In the genomic region with DNA sequence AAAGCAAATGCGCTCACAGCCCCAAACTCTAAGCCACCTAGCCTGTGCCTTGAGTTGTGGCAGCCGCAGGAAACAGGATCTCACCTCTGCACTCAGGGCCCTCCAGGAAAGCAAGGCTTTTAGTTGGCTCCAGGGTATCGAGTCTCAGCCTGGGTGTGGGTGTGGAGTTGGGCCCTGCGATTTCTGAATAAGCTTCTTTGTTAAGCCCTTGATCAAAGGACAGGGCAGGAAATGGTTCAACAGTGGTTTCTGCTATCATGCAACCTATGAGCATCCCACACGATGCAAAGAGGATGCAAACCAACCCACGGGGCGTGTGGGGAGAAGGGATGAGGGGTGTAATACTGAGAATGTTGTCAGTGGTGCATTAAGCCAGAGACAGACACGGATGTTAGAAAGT, we compare ENCODE assay signal across 24 mouse cellular contexts. TPM values are rescaled to one million over a fixed set of nuclear protein-coding genes. Genes with fewer than 3 reads are reported as not detected.
DNase-seq lines count a peak whose midpoint lies in the region; ATAC-seq lines count a peak whose summit lies in the region.
"Had no signal": no experiment of that assay in that cellular context is flagged by ENCODE, and none has a peak within 500 bp of the region (broad histone marks: within the 10 kb centered on the region; RNA-seq: fewer than 3 reads in every experiment).

No protein-coding gene starts in this region.

- H3K36me3 ChIP-seq in hindbrain, embryonic 10.5 days: peaks cover 31% of the 10 kb centered on the region
- 0 out of 2 replicates have a peak, but pooled peaks cover 3% of the 10 kb centered on the region for H3K36me3 ChIP-seq in hindbrain, embryonic 16.5 days (ENCODE audit: control insufficient read depth, insufficient read depth, low read length)
- H3K36me3 ChIP-seq in embryonic facial prominence, embryonic 10.5 days (replicated peaks): peaks cover 32% of the 10 kb centered on the region
- peaks cover 23% of the 10 kb centered on the region for H3K36me3 ChIP-seq in forebrain, embryonic 12.5 days (replicated peaks)
- H3K36me3 ChIP-seq: midbrain, embryonic 15.5 days had no signal

- H3K4me2 ChIP-seq in hindbrain, embryonic 16.5 days (ENCODE audit: low read length): no peak overlapping the region
- H3K4me2 ChIP-seq in forebrain, embryonic 12.5 days: no peak overlapping the region
- H3K4me2 ChIP-seq: midbrain, embryonic 15.5 days; neural tube, embryonic 15.5 days had no signal

- intact Hi-C loops in heart, postnatal 10 days (cut with DNase I): no loop called here

- no peak overlapping the region for H3K4me3 ChIP-seq in hindbrain, embryonic 10.5 days
- H3K4me3 ChIP-seq in hindbrain, embryonic 16.5 days (ENCODE audit: low read length): no peak overlapping the region
- H3K4me3 ChIP-seq in embryonic facial prominence, embryonic 10.5 days: no peak overlapping the region
- no peak overlapping the region for H3K4me3 ChIP-seq in forebrain, embryonic 12.5 days (replicated peaks)
- H3K4me3 ChIP-seq: layer of hippocampus, adult 2 months; midbrain, embryonic 15.5 days; myocyte; neural tube, embryonic 15.5 days had no signal

- no peak overlapping the region for H3K9ac ChIP-seq in hindbrain, embryonic 16.5 days (ENCODE audit: low read depth, low read length)
- H3K9ac ChIP-seq in forebrain, embryonic 12.5 days: no peak overlapping the region
- H3K9ac ChIP-seq: liver, postnatal 0 days; midbrain, embryonic 15.5 days; neural tube, embryonic 15.5 days had no signal

- peaks cover 17% of the 10 kb centered on the region for H3K4me1 ChIP-seq in hindbrain, embryonic 10.5 days (replicated peaks)
- H3K4me1 ChIP-seq in hindbrain, embryonic 16.5 days (ENCODE audit: control insufficient read depth, insufficient read depth, low read depth, low read length): no peaks in the 10 kb centered on the region
- H3K4me1 ChIP-seq in embryonic facial prominence, embryonic 10.5 days: peaks cover 16% of the 10 kb centered on the region
- no peaks in the 10 kb centered on the region for H3K4me1 ChIP-seq in forebrain, embryonic 12.5 days
- H3K4me1 ChIP-seq: midbrain, embryonic 15.5 days; neural tube, embryonic 15.5 days had no signal

- H3K27ac ChIP-seq in hindbrain, embryonic 10.5 days: 0 out of 2 replicates have a peak overlapping the region, but pooled peaks have one; percentile 29
- H3K27ac ChIP-seq in hindbrain, embryonic 16.5 days (ENCODE audit: low read depth, low read length): no peak overlapping the region
- H3K27ac ChIP-seq in embryonic facial prominence, embryonic 10.5 days (replicated peaks): 0 out of 2 replicates have a peak overlapping the region, but pooled peaks have one; percentile 11
- no peak overlapping the region for H3K27ac ChIP-seq in forebrain, embryonic 12.5 days
- H3K27ac ChIP-seq: hindbrain, postnatal 0 days; layer of hippocampus, adult 2 months; midbrain, embryonic 15.5 days; neural tube, embryonic 15.5 days had no signal

- 66% methylated on average over 8 of the region's 8 CpGs for WGBS in hindbrain, embryonic 10.5 days
- WGBS in hindbrain, embryonic 16.5 days: 81% methylated on average over 8 of the region's 8 CpGs
- WGBS in embryonic facial prominence, embryonic 10.5 days: 51% methylated on average over 8 of the region's 8 CpGs
- WGBS in forebrain, embryonic 12.5 days: 76% methylated on average over 8 of the region's 8 CpGs

- peaks cover 5% of the 10 kb centered on the region for H3K27me3 ChIP-seq in hindbrain, embryonic 10.5 days (ENCODE audit: insufficient read depth, poor library complexity, severe bottlenecking)
- H3K27me3 ChIP-seq in hindbrain, embryonic 16.5 days (replicated peaks; ENCODE audit: control insufficient read depth, insufficient read depth, low read length): no peaks in the 10 kb centered on the region; the same call in 1 of the 2 replicates
- peaks cover 10% of the 10 kb centered on the region for H3K27me3 ChIP-seq in embryonic facial prominence, embryonic 10.5 days (replicated peaks; ENCODE audit: low read depth, poor library complexity, severe bottlenecking)
- peaks cover 6% of the 10 kb centered on the region for H3K27me3 ChIP-seq in forebrain, embryonic 12.5 days

- ATAC-seq in hindbrain, embryonic 16.5 days: no peak
- ATAC-seq in CD4-positive, CD25-positive, alpha-beta regulatory T cell, adult 4 months: peak; percentile 88
- ATAC-seq in forebrain, embryonic 12.5 days (ENCODE audit: low FRiP score): no peak
- ATAC-seq: hindbrain, postnatal 0 days; liver, postnatal 0 days; midbrain, embryonic 15.5 days had no signal

- no peak for DNase-seq in hindbrain, embryonic 10.5 days (ENCODE audit: low spot score)
- DNase-seq in embryonic facial prominence, embryonic 10.5 days (ENCODE audit: low spot score): no peak
- DNase-seq in thymus, postnatal 0 days (ENCODE audit: low spot score): peak; percentile 37
- no peak for DNase-seq in B cell, adult 2 months
- no peak for DNase-seq in heart, postnatal 10 days
- DNase-seq: adrenal gland, postnatal 14 days; cerebellum, adult 11 months; cerebellum, postnatal 25 days; embryo, embryonic 11 days; gastrocnemius, postnatal 36 days; kidney, adult 18-20 months; kidney, postnatal 10 days; liver, postnatal 0 days; spleen, adult 18-20 months had no signal

- no peaks in the 10 kb centered on the region for H3K9me3 ChIP-seq in hindbrain, embryonic 10.5 days
- H3K9me3 ChIP-seq in hindbrain, embryonic 16.5 days (ENCODE audit: control insufficient read depth, low read length): no peaks in the 10 kb centered on the region
- H3K9me3 ChIP-seq in embryonic facial prominence, embryonic 10.5 days: no peaks in the 10 kb centered on the region
- H3K9me3 ChIP-seq in forebrain, embryonic 12.5 days: no peaks in the 10 kb centered on the region
- H3K9me3 ChIP-seq: midbrain, embryonic 15.5 days; neural tube, embryonic 15.5 days had no signal

RNA-seq across cellular contexts. Expression of a gene that starts 33.8 kb away (rescaled TPM):
- 3.5 and 3.8 TPM in 2 replicates for polyA plus RNA-seq in hindbrain, embryonic 10.5 days (2016; fragmentation: Nextera tagmentation; extraction: Ambion mirVana)
- polyA plus RNA-seq in hindbrain, embryonic 16.5 days (2015; fragmentation: Nextera tagmentation; extraction: Ambion mirVana): 34.4 and 37.4 TPM in 2 replicates
- not detected for polyA plus RNA-seq in CD4-positive, CD25-positive, alpha-beta regulatory T cell, adult 4 months (2017; shearing (Covaris generic))
- 5.0 and 5.7 TPM in 2 replicates for polyA plus RNA-seq in embryonic facial prominence, embryonic 10.5 days (2016; fragmentation: Nextera tagmentation; extraction: Ambion mirVana)
- 7.9 and 8.1 TPM in 2 replicates for polyA plus RNA-seq in thymus, postnatal 0 days (2015; fragmentation: Nextera tagmentation; extraction: Ambion mirVana)
- polyA plus RNA-seq in forebrain, embryonic 12.5 days (2016; fragmentation: Nextera tagmentation; extraction: Ambion mirVana): 4.2 and 4.3 TPM in 2 replicates
- 10 to 100 TPM; 76.2 to 85.4 TPM for total RNA-seq in heart, postnatal 10 days (2021)
- total RNA-seq: megakaryocyte-erythroid progenitor cell, adult 5-6 weeks had no signal

RNA-seq across cellular contexts. Expression of a gene that starts 34.6 kb away (rescaled TPM):
- polyA plus RNA-seq in hindbrain, embryonic 10.5 days (2016; fragmentation: Nextera tagmentation; extraction: Ambion mirVana): 0.47 and 1.2 TPM in 2 replicates
- polyA plus RNA-seq in hindbrain, embryonic 16.5 days (2015; fragmentation: Nextera tagmentation; extraction: Ambion mirVana): 3.1 and 4.2 TPM in 2 replicates
- not detected for polyA plus RNA-seq in CD4-positive, CD25-positive, alpha-beta regulatory T cell, adult 4 months (2017; shearing (Covaris generic))
- 0.76 and 1.2 TPM in 2 replicates for polyA plus RNA-seq in embryonic facial prominence, embryonic 10.5 days (2016; fragmentation: Nextera tagmentation; extraction: Ambion mirVana)
- 0.27 and 0.57 TPM in 2 replicates for polyA plus RNA-seq in thymus, postnatal 0 days (2015; fragmentation: Nextera tagmentation; extraction: Ambion mirVana)
- polyA plus RNA-seq in forebrain, embryonic 12.5 days (2016; fragmentation: Nextera tagmentation; extraction: Ambion mirVana): 0.76 and 1.3 TPM in 2 replicates
- total RNA-seq in heart, postnatal 10 days (2021): 1 to 10 TPM; 1.4 to 1.7 TPM
- total RNA-seq: liver, adult 2 months had no signal
- polyA plus RNA-seq: liver, adult 2 months had no signal

Comparison
In these comparisons a context has a peak if more than half of its experiments do, and no peak if none do; other contexts are left out.
1. H3K27ac ChIP-seq: peak in hindbrain, embryonic 10.5 days (single experiment) and embryonic facial prominence, embryonic 10.5 days (single experiment); none in hindbrain, embryonic 16.5 days (single experiment) and forebrain, embryonic 12.5 days (single experiment).